Mouse (Mus musculus): ENCODE results near the gene Isoc2a.

Isoc2a gene

GRCm38 (mm10) chr7:4928323-4928722 lies 51.4 kb downstream of the Isoc2a start:
- Histone ChIP-seq H3K4me1 (replicated peaks; ENCODE audit: low read depth, low read length) (peaks cover 48% of the 10 kb centered on the region), H3K36me3 (ENCODE audit: insufficient read depth, low read length) (no peaks in the 10 kb centered on the region), H3K9me3 (ENCODE audit: low read length) (no peaks in the 10 kb centered on the region), H3K4me3 (replicated peaks; ENCODE audit: low read length) (no peak overlapping the region), H3K27me3 (ENCODE audit: insufficient read depth, low read length) (peaks cover 48% of the 10 kb centered on the region)
- TF ChIP-seq POU5F1 (IDR thresholded peaks at IDR 0.05; ENCODE audit: borderline replicate concordance, low read length) (no peak), CTCF (conservative IDR thresholded peaks at IDR 0.05; ENCODE audit: low read length) (no peak), NANOG (IDR thresholded peaks at IDR 0.05; ENCODE audit: borderline replicate concordance, low read length) (no peak)

- H3K9me3 ChIP-seq (ENCODE audit: low read length), result no peaks in the 10 kb centered on the region
Measured at GRCm38 (mm10) chr7:4933103-4933502, 56.1 kb downstream of the Isoc2a start.

GRCm38 (mm10) chr7:4934160-4934914 lies 57.4 kb downstream of the Isoc2a start:
- TF ChIP-seq CTCF (conservative IDR thresholded peaks at IDR 0.05; ENCODE audit: low read length) (peak; percentile 58), NANOG (IDR thresholded peaks at IDR 0.05; ENCODE audit: borderline replicate concordance, low read length) (no peak)
- H3K27me3 ChIP-seq (ENCODE audit: insufficient read depth, low read length), result no peaks in the 10 kb centered on the region
- H3K9me3 ChIP-seq (ENCODE audit: low read length), result no peaks in the 10 kb centered on the region
- H3K4me3 ChIP-seq (replicated peaks; ENCODE audit: low read length), result no peak overlapping the region
- H3K4me1 ChIP-seq (replicated peaks; ENCODE audit: low read depth, low read length), result peaks cover 14% of the 10 kb centered on the region; the same call in 1 of the 2 replicates
- H3K36me3 ChIP-seq (ENCODE audit: insufficient read depth, low read length), result no peaks in the 10 kb centered on the region

More at GRCm38 (mm10) chr7:4933103-4933502, 56.1 kb downstream of the Isoc2a start:
- TF ChIP-seq CTCF (conservative IDR thresholded peaks at IDR 0.05; ENCODE audit: low read length), result no peak
- no peak for TF ChIP-seq NANOG (IDR thresholded peaks at IDR 0.05; ENCODE audit: borderline replicate concordance, low read length)
- TF ChIP-seq POU5F1 (IDR thresholded peaks at IDR 0.05; ENCODE audit: borderline replicate concordance, low read length), result no peak
- H3K27me3 ChIP-seq (ENCODE audit: insufficient read depth, low read length), result peaks cover 6% of the 10 kb centered on the region
- H3K36me3 ChIP-seq (ENCODE audit: insufficient read depth, low read length), result no peaks in the 10 kb centered on the region
- H3K4me3 ChIP-seq (replicated peaks; ENCODE audit: low read length), result no peak overlapping the region
- H3K4me1 ChIP-seq (replicated peaks; ENCODE audit: low read depth, low read length), result peaks cover 11% of the 10 kb centered on the region; the same call in 1 of the 2 replicates

- Histone ChIP-seq H3K9me3 (ENCODE audit: low read length) (no peaks in the 10 kb centered on the region), H3K36me3 (ENCODE audit: insufficient read depth, low read length) (no peaks in the 10 kb centered on the region), H3K27me3 (ENCODE audit: insufficient read depth, low read length) (0 out of 2 replicates have a peak, but pooled peaks cover 2% of the 10 kb centered on the region), H3K4me3 (replicated peaks; ENCODE audit: low read length) (no peak overlapping the region), H3K4me1 (replicated peaks; ENCODE audit: low read depth, low read length) (peaks cover 14% of the 10 kb centered on the region; the same call in 1 of the 2 replicates)
- no peak for TF ChIP-seq CTCF (conservative IDR thresholded peaks at IDR 0.05; ENCODE audit: low read length)
- no peak for TF ChIP-seq POU5F1 (IDR thresholded peaks at IDR 0.05; ENCODE audit: borderline replicate concordance, low read length)
- TF ChIP-seq NANOG (IDR thresholded peaks at IDR 0.05; ENCODE audit: borderline replicate concordance, low read length), result no peak
Measured at GRCm38 (mm10) chr7:4936832-4937231, 59.9 kb downstream of the Isoc2a start.

- TF ChIP-seq NANOG (IDR thresholded peaks at IDR 0.05; ENCODE audit: borderline replicate concordance, low read length) (no peak), POU5F1 (IDR thresholded peaks at IDR 0.05; ENCODE audit: borderline replicate concordance, low read length) (no peak), CTCF (conservative IDR thresholded peaks at IDR 0.05; ENCODE audit: low read length) (no peak)
- 0 out of 2 replicates have a peak, but pooled peaks cover 3% of the 10 kb centered on the region for H3K27me3 ChIP-seq (ENCODE audit: insufficient read depth, low read length)
- H3K4me3 ChIP-seq (replicated peaks; ENCODE audit: low read length), result no peak overlapping the region
- no peaks in the 10 kb centered on the region for H3K9me3 ChIP-seq (ENCODE audit: low read length)
- H3K36me3 ChIP-seq (ENCODE audit: insufficient read depth, low read length), result no peaks in the 10 kb centered on the region
- H3K4me1 ChIP-seq (replicated peaks; ENCODE audit: low read depth, low read length), result peaks cover 14% of the 10 kb centered on the region; the same call in 1 of the 2 replicates
Measured at GRCm38 (mm10) chr7:4937392-4937791, 60.4 kb downstream of the Isoc2a start.

- TF ChIP-seq CTCF (conservative IDR thresholded peaks at IDR 0.05; ENCODE audit: low read length) (peak; percentile 99), POU5F1 (IDR thresholded peaks at IDR 0.05; ENCODE audit: borderline replicate concordance, low read length) (no peak), NANOG (IDR thresholded peaks at IDR 0.05; ENCODE audit: borderline replicate concordance, low read length) (no peak)
- Histone ChIP-seq H3K36me3 (ENCODE audit: insufficient read depth, low read length) (no peaks in the 10 kb centered on the region), H3K4me3 (replicated peaks; ENCODE audit: low read length) (no peak overlapping the region), H3K9me3 (ENCODE audit: low read length) (no peaks in the 10 kb centered on the region), H3K27me3 (ENCODE audit: insufficient read depth, low read length) (0 out of 2 replicates have a peak, but pooled peaks cover 3% of the 10 kb centered on the region), H3K4me1 (replicated peaks; ENCODE audit: low read depth, low read length) (peaks cover 16% of the 10 kb centered on the region)
Measured at GRCm38 (mm10) chr7:4938456-4938855, 61.5 kb downstream of the Isoc2a start.

GRCm38 (mm10) chr7:4940068-4940479 lies 63.1 kb downstream of the Isoc2a start:
- no peaks in the 10 kb centered on the region for H3K9me3 ChIP-seq (ENCODE audit: low read length)
- H3K4me3 ChIP-seq (replicated peaks; ENCODE audit: low read length), result no peak overlapping the region
- H3K27me3 ChIP-seq (ENCODE audit: insufficient read depth, low read length), result 0 out of 2 replicates have a peak, but pooled peaks cover 9% of the 10 kb centered on the region
- TF ChIP-seq NANOG (IDR thresholded peaks at IDR 0.05; ENCODE audit: borderline replicate concordance, low read length), result no peak
- TF ChIP-seq CTCF (conservative IDR thresholded peaks at IDR 0.05; ENCODE audit: low read length), result peak; percentile 87
- TF ChIP-seq POU5F1 (IDR thresholded peaks at IDR 0.05; ENCODE audit: borderline replicate concordance, low read length), result no peak
- no peaks in the 10 kb centered on the region for H3K36me3 ChIP-seq (ENCODE audit: insufficient read depth, low read length)
- peaks cover 19% of the 10 kb centered on the region for H3K4me1 ChIP-seq (replicated peaks; ENCODE audit: low read depth, low read length)

GRCm38 (mm10) chr7:4942673-4943072 lies 65.7 kb downstream of the Isoc2a start:
- Histone ChIP-seq H3K4me1 (replicated peaks; ENCODE audit: low read depth, low read length) (peaks cover 15% of the 10 kb centered on the region), H3K27me3 (ENCODE audit: insufficient read depth, low read length) (peaks cover 9% of the 10 kb centered on the region; the same call in 1 of the 2 replicates), H3K36me3 (ENCODE audit: insufficient read depth, low read length) (no peaks in the 10 kb centered on the region), H3K4me3 (replicated peaks; ENCODE audit: low read length) (no peak overlapping the region), H3K9me3 (ENCODE audit: low read length) (no peaks in the 10 kb centered on the region)
- no peak for TF ChIP-seq CTCF (conservative IDR thresholded peaks at IDR 0.05; ENCODE audit: low read length)
- no peak for TF ChIP-seq POU5F1 (IDR thresholded peaks at IDR 0.05; ENCODE audit: borderline replicate concordance, low read length)
